Mouse (Mus musculus) stomach, embryonic 16.5 days (tissue): Measurements from ENCODE around the gene Rin2. TPM values are rescaled to one million over a fixed set of nuclear protein-coding genes. Genes with fewer than 3 reads are reported as not detected.

Source experiments
- ATAC-seq: fragments of 200-750 bp; cut with Nextera tagmentation; 2 replicates; pipeline ENCODE4 v1.8.0; 2017; ENCODE audit warnings: moderate number of reproducible peaks, moderate TSS enrichment; ENCODE audit not compliant: insufficient read depth, low FRiP score
- H3K27ac ChIP-seq: fragments of 300-500 bp; sonication (generic); 2 replicates; pipeline ENCODE4 v1.5.1; 2014; ENCODE audit warnings: low read length
- H3K27me3 ChIP-seq: fragments of 300-500 bp; sonication (generic); 2 replicates; pipeline ENCODE4 v1.6.1; 2014; ENCODE audit warnings: low read length, control low read depth, mixed read lengths; ENCODE audit not compliant: control insufficient read depth, insufficient read depth
- H3K36me3 ChIP-seq: fragments of 300-500 bp; sonication (generic); 2 replicates; pipeline ENCODE4 v1.6.1; 2014; ENCODE audit warnings: low read length; ENCODE audit not compliant: control insufficient read depth, insufficient read depth
- H3K4me1 ChIP-seq: fragments of 300-500 bp; sonication (generic); 2 replicates; pipeline ENCODE4 v1.6.1; 2014; ENCODE audit warnings: low read length, control low read depth, mixed read lengths; ENCODE audit not compliant: control insufficient read depth, insufficient read depth
- H3K4me2 ChIP-seq: fragments of 300-500 bp; sonication (generic); 2 replicates; pipeline ENCODE4 v1.6.1; 2014; ENCODE audit warnings: low read depth, low read length, mixed read lengths
- H3K4me3 ChIP-seq: fragments of 300-500 bp; sonication (generic); replicated peaks from 2 replicates; pipeline ENCODE4 v1.5.1; 2014; ENCODE audit warnings: mild to moderate bottlenecking, low read length
- H3K9ac ChIP-seq: fragments of 300-500 bp; sonication (generic); 2 replicates; pipeline ENCODE4 v1.6.1; 2014; ENCODE audit warnings: low read length
- H3K9me3 ChIP-seq: fragments of 300-500 bp; sonication (generic); replicated peaks from 2 replicates; pipeline ENCODE4 v1.6.1; 2016; ENCODE audit warnings: low read length, control low read depth; ENCODE audit not compliant: control insufficient read depth
- WGBS: fragments of 180-500 bp; shearing (Covaris S2); extraction: QIAGEN DNeasy Blood & Tissue Kit; methylation state at CpG from one replicate; pipeline ENCODE4 v1.1.7; 2014; 5-methylcytosine and 5-hydroxymethylcytosine counted together
- polyA plus RNA-seq: library from polyadenylated mRNA; unstranded; fragments of >200 nt; fragmentation: Nextera tagmentation; extraction: Ambion mirVana; gene quantifications from 2 replicates; pipeline ENCODE4 v1.2.1, GENCODE M21; 2015

The Rin2 gene
- polyA plus RNA-seq, 1 experiment from 2014 or later: 37.3 TPM

DNA sequence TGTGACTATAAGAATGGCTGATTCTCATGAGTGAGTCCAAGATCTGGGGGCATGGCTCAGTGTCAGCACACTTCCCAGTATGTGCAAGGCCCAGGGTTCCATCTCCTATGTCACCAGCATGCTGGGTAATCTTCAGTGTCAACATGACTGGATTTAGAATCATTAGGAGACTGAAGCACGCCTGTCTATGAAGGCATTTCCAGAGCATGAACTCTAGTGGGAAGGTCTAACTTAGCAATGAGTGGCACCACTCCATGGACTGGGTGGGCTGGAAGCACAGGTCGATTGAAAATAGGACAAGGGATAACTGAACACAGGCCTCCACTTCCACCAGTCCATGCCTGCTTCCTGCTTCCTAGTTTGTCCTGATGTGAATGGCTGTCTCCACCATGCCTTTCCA lies 127.6 kb downstream of the Rin2 start:
- Histone ChIP-seq H3K4me1 (no peaks in the 10 kb centered on the region), H3K4me2 (no peak overlapping the region), H3K9ac (no peak overlapping the region), H3K27ac (no peak overlapping the region), H3K36me3 (0 out of 2 replicates have a peak, but pooled peaks cover 3% of the 10 kb centered on the region), H3K27me3 (no peaks in the 10 kb centered on the region), H3K9me3 (peaks cover 6% of the 10 kb centered on the region; the same call in 1 of the 2 replicates), H3K4me3 (no peak overlapping the region)
- no peak for ATAC-seq
- 78% methylated on average over 2 of the region's 2 CpGs for WGBS

DNA sequence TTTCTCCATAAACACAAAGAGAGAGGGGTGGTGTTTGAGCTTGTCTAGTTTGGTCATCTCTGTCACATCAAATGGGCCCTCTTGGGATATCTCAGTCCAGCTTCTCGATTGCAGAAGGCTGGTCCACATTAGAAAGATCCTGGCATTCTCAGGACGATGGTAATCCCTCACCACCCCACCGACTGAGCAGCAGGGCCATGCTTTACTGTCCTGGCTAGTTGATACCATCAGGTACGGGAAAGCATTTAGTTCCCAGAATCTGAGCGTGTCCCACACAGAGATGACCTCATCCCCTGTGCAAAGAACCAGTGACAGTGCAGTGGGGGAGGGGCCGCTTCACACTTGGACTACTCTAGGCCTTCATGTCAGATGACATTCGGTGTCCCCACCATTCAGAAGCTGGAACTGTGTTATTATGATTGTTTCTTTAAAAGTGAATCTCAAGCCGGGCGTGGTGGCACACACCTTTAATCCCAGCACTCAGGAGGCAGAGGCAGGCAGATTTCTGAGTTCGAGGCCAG lies 128.9 kb downstream of the Rin2 start:
- Histone ChIP-seq H3K36me3 (0 out of 2 replicates have a peak, but pooled peaks cover 3% of the 10 kb centered on the region), H3K27me3 (no peaks in the 10 kb centered on the region), H3K27ac (no peak overlapping the region), H3K4me2 (no peak overlapping the region), H3K9me3 (peaks cover 6% of the 10 kb centered on the region; the same call in 1 of the 2 replicates), H3K4me3 (no peak overlapping the region), H3K4me1 (no peaks in the 10 kb centered on the region), H3K9ac (no peak overlapping the region)
- WGBS: 88% methylated on average over 10 of the region's 10 CpGs
- 0 out of 2 replicates have a peak, but pooled peaks have one; percentile 17 for ATAC-seq

DNA sequence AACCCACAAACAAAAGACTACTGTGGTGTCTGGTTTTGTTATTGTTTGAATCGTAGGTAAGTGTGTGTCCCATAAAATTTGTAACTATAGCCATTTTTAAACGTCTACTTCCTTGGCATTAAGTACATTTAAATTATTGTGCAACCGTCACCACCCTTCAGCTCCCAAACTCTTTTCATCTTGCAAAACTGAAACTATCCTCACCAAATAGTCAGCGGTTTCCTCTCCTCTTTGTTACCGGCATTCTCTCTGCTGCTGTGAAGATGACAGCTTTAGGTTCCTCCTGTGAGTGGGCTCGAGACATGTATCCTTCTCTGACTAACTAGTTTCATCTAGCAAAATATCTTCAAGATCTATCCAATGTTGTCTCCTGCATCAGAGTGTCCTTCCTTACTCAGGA lies 129.5 kb downstream of the Rin2 start:
- Histone ChIP-seq H3K4me2 (no peak overlapping the region), H3K9me3 (peaks cover 6% of the 10 kb centered on the region; the same call in 1 of the 2 replicates), H3K27me3 (no peaks in the 10 kb centered on the region), H3K4me1 (no peaks in the 10 kb centered on the region), H3K4me3 (no peak overlapping the region), H3K36me3 (0 out of 2 replicates have a peak, but pooled peaks cover 3% of the 10 kb centered on the region), H3K27ac (no peak overlapping the region), H3K9ac (no peak overlapping the region)
- ATAC-seq: no peak
- 86% methylated on average over 6 of the region's 6 CpGs for WGBS

DNA sequence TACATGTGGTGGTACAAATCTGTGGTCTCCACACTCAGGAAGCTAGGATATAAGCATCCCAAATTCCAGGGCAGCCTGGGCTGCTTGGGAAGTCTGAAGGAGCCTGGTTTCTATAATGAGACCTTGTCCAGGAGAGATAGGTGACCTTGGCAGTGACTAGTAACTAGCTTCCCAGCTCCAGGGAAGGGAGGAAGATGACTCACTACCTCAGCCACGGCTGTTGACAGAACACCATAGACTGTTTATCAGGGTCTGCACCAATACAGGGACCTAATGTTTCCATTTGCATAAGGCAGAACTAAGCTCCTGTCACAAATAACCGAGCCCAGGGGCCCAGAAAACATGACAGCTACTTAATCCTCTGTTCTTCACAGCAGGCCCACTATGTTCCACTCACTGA lies 132.3 kb downstream of the Rin2 start:
- no peak for ATAC-seq
- H3K4me3 ChIP-seq: no peak overlapping the region
- peaks cover 6% of the 10 kb centered on the region; the same call in 1 of the 2 replicates for H3K9me3 ChIP-seq
- H3K4me2 ChIP-seq: no peak overlapping the region
- H3K27me3 ChIP-seq: no peaks in the 10 kb centered on the region
- WGBS: 53% methylated on average over 2 of the region's 2 CpGs
- H3K36me3 ChIP-seq: 0 out of 2 replicates have a peak, but pooled peaks cover 3% of the 10 kb centered on the region
- H3K27ac ChIP-seq: no peak overlapping the region
- H3K9ac ChIP-seq: no peak overlapping the region
- H3K4me1 ChIP-seq: no peaks in the 10 kb centered on the region

DNA sequence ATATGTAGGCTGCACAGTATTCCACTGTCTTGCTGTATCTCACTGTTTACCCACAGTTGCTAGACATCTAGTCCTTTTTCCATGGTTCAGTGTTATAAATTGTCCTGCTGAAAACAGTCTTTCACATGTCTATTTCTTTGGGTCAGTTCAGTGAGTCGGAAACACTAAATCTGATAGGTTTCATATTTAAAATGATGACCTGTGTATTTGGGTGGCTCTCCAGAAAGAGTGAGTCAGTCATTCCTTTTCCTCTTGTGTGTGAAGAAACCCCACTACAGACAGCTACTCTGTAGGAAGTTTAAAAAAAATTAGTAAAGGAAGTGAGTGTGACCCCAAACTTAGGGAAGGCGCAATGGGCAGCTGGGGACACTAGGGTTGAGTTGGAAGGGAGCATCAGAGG lies 133.2 kb downstream of the Rin2 start:
- no peak overlapping the region for H3K27ac ChIP-seq
- peaks cover 6% of the 10 kb centered on the region; the same call in 1 of the 2 replicates for H3K9me3 ChIP-seq
- H3K36me3 ChIP-seq: 0 out of 2 replicates have a peak, but pooled peaks cover 3% of the 10 kb centered on the region
- no peak overlapping the region for H3K4me3 ChIP-seq
- WGBS: 90% methylated on average over 2 of the region's 2 CpGs
- H3K4me1 ChIP-seq: no peaks in the 10 kb centered on the region
- H3K9ac ChIP-seq: no peak overlapping the region
- no peak overlapping the region for H3K4me2 ChIP-seq
- no peaks in the 10 kb centered on the region for H3K27me3 ChIP-seq
- no peak for ATAC-seq

DNA sequence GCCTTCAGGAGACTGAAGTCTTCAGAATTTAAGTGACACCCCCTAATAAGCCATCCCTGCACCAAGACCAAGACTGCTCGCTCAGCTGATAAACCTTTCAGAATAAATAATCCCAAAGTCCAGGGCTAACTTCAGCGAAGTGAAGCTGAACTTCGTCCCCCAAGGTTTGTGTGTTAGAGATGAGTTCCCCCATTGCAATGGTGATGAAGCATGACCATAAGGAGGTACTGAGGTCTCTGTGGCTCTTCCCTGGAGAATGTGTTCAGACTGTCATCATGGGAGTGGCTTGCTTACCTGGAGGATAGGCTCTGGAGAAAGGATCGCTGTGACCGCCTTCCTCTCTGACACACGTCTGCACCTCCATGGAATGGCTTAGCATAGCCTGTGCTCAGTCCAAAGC lies 133.7 kb downstream of the Rin2 start:
- H3K4me3 ChIP-seq: no peak overlapping the region
- no peak for ATAC-seq
- 92% methylated on average over 6 of the region's 6 CpGs for WGBS
- H3K9me3 ChIP-seq: peaks cover 6% of the 10 kb centered on the region; the same call in 1 of the 2 replicates
- H3K4me2 ChIP-seq: no peak overlapping the region
- H3K27me3 ChIP-seq: no peaks in the 10 kb centered on the region
- 0 out of 2 replicates have a peak, but pooled peaks cover 3% of the 10 kb centered on the region for H3K36me3 ChIP-seq
- H3K27ac ChIP-seq: no peak overlapping the region
- no peak overlapping the region for H3K9ac ChIP-seq
- no peaks in the 10 kb centered on the region for H3K4me1 ChIP-seq

DNA sequence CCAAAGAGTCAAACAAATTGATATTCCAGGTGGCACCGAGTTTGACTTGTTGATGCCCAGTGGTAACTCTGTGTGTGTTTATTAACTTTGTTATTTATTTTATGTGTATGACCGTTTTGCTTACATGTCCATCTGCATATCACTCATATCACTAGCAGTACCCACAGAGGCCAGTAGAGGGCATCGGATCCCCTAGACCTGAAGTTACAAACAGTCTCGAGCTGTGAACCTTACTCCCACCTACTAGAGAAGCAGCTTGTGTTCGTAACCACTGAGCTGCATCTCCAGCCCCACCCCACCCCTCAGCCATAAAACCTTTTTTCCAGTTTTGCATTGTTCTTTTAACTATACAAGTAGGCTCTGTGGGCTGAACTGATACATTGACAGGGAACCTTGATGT lies 135.7 kb downstream of the Rin2 start:
- H3K36me3 ChIP-seq: no peaks in the 10 kb centered on the region
- no peak overlapping the region for H3K27ac ChIP-seq
- peaks cover 1% of the 10 kb centered on the region for H3K9me3 ChIP-seq
- H3K27me3 ChIP-seq: no peaks in the 10 kb centered on the region
- no peak for ATAC-seq
- no peak overlapping the region for H3K4me3 ChIP-seq
- no peaks in the 10 kb centered on the region for H3K4me1 ChIP-seq
- H3K4me2 ChIP-seq: no peak overlapping the region
- H3K9ac ChIP-seq: no peak overlapping the region
- WGBS: 57% methylated on average over 5 of the region's 5 CpGs

DNA sequence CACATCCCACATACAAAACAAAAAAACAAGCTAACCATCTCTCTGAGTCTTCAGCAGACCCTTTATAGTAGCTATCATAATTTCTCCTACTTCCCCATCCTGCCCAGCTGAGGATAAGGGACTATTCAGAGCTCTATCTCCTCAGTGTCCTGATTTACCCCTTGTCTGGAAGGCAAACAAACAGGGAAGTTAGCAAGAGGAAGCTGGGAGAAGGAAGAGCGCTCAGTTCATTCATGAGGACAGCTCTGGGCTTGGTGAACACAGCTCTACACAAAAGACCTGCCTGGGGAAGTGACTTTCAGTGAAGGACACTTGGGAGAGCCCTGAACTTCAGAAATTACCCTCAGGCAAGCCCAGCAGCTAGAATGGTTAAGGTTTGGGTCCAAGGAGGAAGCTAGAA lies 137.8 kb downstream of the Rin2 start:
- H3K27ac ChIP-seq: no peak overlapping the region
- no peak for ATAC-seq
- H3K36me3 ChIP-seq: no peaks in the 10 kb centered on the region
- no peaks in the 10 kb centered on the region for H3K27me3 ChIP-seq
- H3K4me1 ChIP-seq: no peaks in the 10 kb centered on the region
- peaks cover 5% of the 10 kb centered on the region; the same call in 1 of the 2 replicates for H3K9me3 ChIP-seq
- WGBS: 89% methylated on average over 1 of the region's 1 CpGs
- H3K9ac ChIP-seq: no peak overlapping the region
- H3K4me2 ChIP-seq: no peak overlapping the region
- no peak overlapping the region for H3K4me3 ChIP-seq

DNA sequence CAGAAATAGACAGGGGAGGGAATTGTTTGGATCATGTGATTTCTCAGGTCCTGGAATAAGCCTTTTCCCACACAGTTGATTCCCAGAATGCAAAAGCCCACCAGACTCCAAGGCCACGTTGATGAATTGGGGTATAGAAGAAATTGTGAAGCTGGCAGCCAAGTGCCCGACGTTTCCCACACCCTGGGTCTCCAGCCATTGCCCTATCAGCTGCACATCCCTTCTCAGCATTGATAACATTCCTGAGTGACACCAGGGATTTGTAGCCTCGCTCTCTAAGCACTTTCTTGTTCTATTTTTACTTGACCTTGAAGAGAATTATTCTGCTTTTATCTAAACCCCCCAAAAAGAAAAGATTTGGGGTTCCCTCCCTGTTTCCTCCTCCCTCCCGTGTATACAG lies 142.2 kb downstream of the Rin2 start:
- Histone ChIP-seq H3K4me2 (no peak overlapping the region), H3K36me3 (no peaks in the 10 kb centered on the region), H3K27me3 (no peaks in the 10 kb centered on the region), H3K9me3 (peaks cover 5% of the 10 kb centered on the region; the same call in 1 of the 2 replicates), H3K4me3 (no peak overlapping the region), H3K4me1 (no peaks in the 10 kb centered on the region), H3K27ac (no peak overlapping the region), H3K9ac (no peak overlapping the region)
- ATAC-seq: no peak
- 57% methylated on average over 5 of the region's 5 CpGs for WGBS
